Mouse (Mus musculus) thymus, adult 18-20 months (tissue): Measurements from ENCODE around the gene Pik3r3.

Experiments used
- DNase-seq, 2 experiments: peaks; one replicate each; pipeline ENCODE4 v3.0.0; 2022; ENCODE audit warnings: mixed read lengths in 2 of 2

Gene Pik3r3

DNA sequence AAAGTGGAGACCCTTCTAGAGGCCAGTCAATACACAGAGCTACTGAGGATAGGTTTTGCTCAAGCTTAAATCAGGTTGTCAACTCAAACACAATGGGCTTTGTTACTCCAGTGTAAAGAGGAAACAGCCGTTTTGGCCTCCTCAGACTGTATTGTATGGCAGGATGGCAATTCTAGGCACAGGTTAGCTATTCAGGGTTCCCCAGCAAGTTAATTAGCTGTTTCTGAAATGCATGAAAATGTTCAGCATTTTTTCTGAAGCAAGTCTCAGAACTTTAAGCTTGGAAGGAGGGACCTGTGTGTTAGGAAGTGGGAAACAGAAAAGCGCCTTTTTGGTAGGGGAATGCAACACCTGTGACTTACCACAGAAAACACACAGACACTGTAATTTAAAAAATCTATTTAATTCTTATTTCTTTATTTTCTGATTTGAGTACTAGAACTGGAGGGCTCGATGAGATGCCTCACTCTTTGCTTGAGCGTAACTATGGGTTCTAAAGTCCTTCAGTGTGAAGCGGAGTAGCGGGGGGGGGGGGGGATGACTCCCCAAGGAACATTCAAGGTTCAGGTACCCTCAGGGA lies 1.3 kb upstream of the Pik3r3 start:
- DNase-seq, result peak in 1 of 2 experiments; percentile 7

- DNase-seq, result no peak
Measured at GRCm38 (mm10) chr4:116220780-116221139, 658 bp upstream of the Pik3r3 start.

- DNase-seq, result no peak
Measured at GRCm38 (mm10) chr4:116221996-116222842, 801 bp downstream of the Pik3r3 start.

DNA sequence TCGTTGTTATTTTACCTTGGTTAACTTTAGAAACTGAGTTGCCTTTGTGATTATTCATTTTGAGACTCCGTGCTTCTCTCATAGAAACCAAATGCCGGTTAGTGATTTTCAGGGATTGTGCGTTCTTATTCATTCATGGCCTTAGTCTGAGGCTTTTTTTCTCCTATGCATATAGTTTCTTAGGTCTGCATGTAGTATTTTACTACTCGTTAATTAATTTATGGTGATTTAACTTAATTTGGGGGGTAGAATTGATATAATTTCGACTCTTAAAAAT lies 1.4 kb downstream of the Pik3r3 start:
- DNase-seq, result no peak

DNA sequence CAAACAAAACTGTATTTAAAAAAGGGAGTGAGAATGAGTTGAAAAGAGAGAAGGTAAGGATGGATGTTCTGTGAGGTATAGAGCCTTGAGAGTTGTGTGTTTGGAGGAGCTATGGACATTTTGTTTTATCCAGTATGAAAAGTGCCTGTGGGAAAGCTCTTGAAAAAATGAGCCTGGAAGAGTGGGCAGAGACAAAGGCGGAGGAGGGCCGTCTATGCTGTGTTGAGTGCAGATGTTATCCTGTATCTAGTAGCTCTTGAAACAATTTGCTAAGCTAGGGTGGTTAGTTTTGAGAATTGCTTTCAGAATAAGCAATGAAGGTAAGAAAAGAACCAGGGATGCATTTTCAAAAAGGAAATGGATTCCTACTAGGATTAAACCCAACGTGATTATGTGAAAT lies 22.0 kb downstream of the Pik3r3 start:
- DNase-seq, result no peak

DNA sequence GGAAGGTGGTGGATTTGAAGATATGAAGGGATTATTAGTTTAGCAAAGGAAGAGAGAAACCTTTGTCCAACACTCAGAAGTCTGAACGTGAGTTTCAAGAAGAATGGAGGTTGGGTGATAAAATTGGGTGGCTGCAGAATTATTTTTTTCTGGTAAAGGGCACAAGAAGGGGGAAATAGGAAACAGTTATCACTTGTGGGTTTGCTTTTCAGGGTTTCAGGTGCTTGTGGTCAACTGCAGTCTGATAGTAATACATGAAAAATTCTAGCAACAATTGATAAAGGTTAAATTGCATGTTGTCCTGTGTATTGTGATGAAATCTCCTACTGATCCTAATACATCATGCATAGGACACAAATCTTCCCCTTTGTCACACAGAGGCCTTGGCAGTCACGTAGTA lies 22.8 kb downstream of the Pik3r3 start:
- no peak for DNase-seq

GRCm38 (mm10) chr4:116245926-116246325 lies 24.5 kb downstream of the Pik3r3 start:
- peak; percentile 10 to 18 for DNase-seq

- no peak for DNase-seq
Measured at GRCm38 (mm10) chr4:116249986-116250385, 28.6 kb downstream of the Pik3r3 start.

- no peak for DNase-seq
Measured at GRCm38 (mm10) chr4:116268220-116268619, 46.8 kb downstream of the Pik3r3 start.

DNA sequence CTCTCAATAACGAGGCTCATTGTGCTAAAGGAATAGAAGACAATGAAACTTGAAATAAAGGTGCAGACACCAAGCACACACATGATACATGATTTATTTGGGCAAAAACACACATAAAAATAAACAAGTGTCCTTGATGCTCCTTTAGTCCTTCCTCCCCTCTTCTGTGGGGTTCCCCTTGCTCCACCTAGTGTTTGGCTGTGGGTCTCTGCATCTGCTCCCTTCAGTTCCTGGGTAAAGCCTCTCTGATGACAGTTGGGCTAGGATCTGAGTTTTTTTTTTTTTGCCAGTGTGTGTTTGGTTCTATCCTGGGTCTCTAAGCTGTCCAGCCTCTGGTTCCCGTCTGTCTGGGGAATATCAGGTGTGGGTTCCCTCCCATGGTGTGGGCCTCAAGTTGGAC lies 60.8 kb downstream of the Pik3r3 start:
- DNase-seq, result no peak

DNA sequence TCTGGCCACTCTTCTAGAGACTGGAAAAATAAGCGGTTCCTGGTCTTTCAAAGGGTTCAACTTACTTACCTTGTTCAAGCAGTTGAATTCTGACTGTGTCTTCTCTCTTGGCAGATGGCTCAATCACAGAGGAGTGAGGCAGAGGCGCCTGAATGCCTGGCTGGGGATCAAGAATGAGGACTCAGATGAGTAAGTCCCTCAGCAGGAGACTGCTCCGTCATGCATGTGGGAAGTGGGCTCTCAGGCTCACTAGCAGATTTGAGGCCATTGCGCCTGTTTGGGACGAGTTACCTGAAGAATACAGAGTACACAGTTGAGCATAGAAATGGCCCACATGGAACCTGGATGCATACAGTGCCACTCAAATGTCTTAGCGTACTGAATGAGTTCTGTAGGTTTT lies 70.1 kb downstream of the Pik3r3 start:
- no peak for DNase-seq

- DNase-seq, result no peak
Measured at GRCm38 (mm10) chr4:116293296-116293695, 71.9 kb downstream of the Pik3r3 start.

DNA sequence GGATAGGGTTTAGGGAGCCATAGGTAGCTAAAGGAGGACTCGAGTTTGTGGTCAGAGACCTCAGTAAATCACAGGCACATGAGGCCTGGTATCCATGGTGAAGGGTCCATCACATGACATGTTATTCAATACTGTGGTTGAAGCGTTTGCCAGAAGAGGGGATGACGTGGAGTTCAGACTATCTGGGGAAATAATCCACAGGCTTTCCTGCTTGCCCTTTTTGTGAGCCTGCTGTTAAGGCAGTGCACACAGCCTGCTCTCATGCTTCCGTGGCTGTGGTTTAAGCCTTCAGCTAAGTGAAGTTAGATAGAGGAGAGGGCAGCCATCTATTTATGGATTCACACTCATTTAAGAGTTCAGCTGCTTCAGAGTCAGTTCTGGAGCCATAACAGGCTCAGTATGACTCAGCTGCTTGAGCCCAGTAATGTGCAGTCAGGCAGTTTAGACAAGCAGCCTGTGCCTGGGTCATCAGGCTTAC lies 79.5 kb downstream of the Pik3r3 start:
- DNase-seq, result no peak

DNA sequence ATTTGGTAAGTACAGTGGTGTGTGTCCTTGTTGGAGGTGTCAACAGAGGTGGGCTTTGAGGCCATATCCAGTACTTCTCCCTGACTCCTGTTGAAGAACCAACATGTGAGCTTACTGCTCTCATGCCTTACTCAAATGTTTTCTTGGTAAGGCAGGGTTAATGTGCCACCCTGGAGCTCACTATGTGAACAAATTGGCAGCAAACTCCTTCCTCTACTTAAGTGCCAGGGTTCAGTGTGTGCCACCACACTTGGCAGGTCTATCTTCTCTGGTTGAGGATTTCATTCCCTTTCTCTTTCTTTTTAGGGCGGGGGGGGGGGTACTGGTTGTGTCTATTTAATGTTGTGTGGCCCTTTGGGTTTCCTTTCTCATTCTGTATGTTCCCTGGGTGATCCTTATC lies 83.1 kb downstream of the Pik3r3 start:
- DNase-seq, result no peak

- no peak for DNase-seq
Measured at GRCm38 (mm10) chr4:116317575-116317974, 96.2 kb downstream of the Pik3r3 start.

GRCm38 (mm10) chr4:116322127-116322526 lies 100.7 kb downstream of the Pik3r3 start:
- no peak for DNase-seq

DNA sequence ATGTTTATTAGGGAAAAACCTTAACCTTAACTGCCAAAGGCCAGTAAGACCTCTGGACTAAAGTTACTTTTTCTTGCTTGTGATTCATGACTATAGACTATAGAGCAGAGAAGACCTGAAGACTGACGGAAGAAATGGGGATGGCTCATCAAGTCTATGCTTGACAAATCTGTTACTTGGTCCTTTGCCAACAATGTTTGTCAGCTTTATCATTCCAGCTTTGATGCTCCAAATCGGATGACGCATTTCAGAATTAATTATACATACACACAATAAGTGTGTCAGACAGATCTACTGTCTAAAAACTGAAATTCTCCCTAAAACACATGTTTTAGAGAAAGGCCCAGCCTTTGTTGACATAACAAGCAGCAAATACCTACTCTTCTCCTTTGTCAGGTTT lies 107.8 kb downstream of the Pik3r3 start:
- no peak for DNase-seq

DNA sequence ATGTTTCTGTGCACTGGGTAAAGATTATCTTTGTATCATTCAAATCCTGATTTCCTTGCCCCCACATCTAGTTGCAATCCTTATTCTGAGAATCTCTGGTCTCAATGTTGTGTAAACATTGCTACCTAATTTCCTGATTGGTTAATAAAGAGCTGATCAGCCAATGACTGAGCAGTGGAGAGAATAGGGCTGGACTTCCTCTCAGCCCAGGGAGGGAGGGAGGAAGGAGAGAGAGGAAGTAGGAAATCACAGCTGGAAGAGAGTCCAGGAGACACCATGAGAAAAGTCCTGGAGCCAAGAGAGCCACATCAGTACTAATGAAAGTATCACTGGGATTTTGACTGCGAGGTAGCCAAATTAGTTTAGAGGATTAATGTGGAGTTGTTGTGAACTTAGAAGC lies 114.9 kb downstream of the Pik3r3 start:
- no peak for DNase-seq

- no peak for DNase-seq
Measured at GRCm38 (mm10) chr4:116342119-116342518, 120.7 kb downstream of the Pik3r3 start.

GRCm38 (mm10) chr4:116352496-116352895 lies 131.1 kb downstream of the Pik3r3 start:
- no peak for DNase-seq
